Mouse (Mus musculus) adrenal gland, postnatal 10 days (tissue): ENCODE measurements around the gene Adra1b. TPM values are rescaled to one million over a fixed set of nuclear protein-coding genes. Genes with fewer than 3 reads are reported as not detected.

ENCODE experiments used
- DNase-seq: peaks from one replicate; pipeline ENCODE4 v3.0.0; 2021; ENCODE audit warnings: mixed read lengths
- long read RNA-seq, 2 experiments: library from polyadenylated mRNA; stranded (forward); transcript quantifications; one replicate each; pipeline ENCODE4 v2.0.0; 2021
- total RNA-seq, 2 experiments: library from RNA; stranded (reverse); gene quantifications; 2 replicates each; pipeline ENCODE4 v1.2.3; 2021

Adra1b gene
- total RNA-seq, result 1 to 10 TPM; 3.7 to 7.3 TPM
- long read RNA-seq, experiment 1, partial matches to known transcripts, result 0 of 4 reads
- long read RNA-seq, experiment 1, other reads (novel, unspliced or antisense), result 0 of 4 reads
- long read RNA-seq, experiment 2, partial matches to known transcripts, result 0 of 1 reads
- long read RNA-seq, experiment 2, other reads (novel, unspliced or antisense), result 0 of 1 reads

DNA sequence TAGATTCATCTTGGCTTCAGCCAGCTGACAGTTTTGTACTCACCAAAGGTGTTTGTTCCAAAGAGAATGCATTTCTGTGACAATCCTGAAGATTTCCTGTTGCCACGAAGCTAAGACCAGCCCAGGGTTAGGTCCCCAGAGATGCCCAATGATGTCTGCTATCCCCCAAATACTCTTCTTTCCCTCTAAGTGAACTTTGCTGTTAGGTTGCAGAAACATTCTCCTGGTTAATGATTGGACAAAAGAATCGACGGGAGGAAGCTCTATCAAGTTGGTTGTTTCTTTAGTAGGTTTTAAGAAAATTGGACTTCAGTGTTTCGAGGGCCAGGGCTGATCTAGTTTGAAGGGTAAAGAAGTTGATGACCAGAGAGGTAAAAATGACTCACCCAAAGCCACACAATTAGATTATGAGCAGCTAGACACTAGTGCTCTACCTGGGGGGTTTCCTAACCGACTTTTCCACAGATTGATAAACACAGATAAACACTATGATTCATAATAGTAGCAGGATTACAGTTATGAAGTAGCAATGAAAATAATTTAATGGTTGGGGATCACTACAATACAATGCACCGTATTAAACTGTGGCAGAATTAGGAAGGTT lies at the start of gene Adra1b:
Gene Adra1b (minus strand): TSS at position 160 of the 604 bp plus-strand sequence.
- no peak for DNase-seq

DNA sequence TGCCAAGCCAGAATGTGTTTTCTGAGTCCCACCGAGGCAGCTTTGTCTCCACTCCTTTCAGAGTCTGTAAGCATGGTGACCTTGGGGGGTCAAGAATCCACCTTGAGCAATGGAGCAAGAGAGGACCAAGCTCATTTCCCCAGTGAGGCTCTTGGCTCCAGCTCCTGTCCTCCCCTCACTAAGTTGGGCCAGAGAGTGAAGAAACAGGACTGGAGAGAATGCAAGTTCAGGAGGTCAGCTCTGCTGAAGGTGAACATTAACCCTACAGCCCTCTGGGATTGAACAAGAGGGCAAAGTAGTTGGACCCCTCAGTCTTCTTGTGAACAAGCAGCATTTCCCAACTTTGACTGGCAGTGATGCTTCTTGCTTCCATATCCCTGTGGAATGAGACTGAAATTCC lies 49.3 kb upstream of the Adra1b start:
- peak; percentile 43 for DNase-seq

DNA sequence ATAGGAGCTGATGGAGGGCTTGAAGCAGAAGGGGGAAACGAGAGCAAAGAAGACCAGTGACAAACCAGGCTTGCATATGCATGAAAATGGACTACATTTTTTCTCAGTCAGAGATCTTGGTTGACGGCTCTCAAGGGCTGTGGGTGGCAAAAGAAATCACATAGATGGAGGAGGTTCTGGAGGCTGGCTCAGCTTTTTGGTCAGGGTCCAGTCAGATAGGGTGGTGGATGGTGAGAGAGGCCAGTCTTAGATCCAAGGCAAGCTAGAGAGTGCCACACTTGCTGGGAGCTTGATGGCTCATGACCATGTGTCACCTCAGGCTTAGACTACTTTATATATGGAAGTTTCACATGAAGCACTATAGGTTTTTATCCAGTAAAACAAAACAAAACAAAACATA lies 42.8 kb upstream of the Adra1b start:
- no peak for DNase-seq

DNA sequence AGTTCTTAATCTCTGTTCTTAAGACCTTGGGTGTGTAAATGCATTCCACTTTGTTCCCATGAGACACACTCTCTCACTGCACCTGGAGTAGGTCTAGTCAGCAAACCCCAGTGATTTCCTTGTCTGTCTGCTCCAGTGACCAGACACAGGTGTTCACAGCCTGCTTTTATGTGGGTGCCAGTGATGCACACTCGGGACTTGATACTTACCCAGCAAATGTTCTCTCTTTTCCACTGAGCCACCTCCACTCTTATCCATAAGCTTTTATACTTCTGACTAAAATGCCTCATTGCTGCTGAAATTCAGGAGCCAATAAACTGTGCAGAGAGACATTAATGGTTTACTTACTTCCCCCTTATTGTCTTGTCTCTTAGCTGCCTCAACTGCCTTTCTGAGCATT lies 42.2 kb upstream of the Adra1b start:
- no peak for DNase-seq

DNA sequence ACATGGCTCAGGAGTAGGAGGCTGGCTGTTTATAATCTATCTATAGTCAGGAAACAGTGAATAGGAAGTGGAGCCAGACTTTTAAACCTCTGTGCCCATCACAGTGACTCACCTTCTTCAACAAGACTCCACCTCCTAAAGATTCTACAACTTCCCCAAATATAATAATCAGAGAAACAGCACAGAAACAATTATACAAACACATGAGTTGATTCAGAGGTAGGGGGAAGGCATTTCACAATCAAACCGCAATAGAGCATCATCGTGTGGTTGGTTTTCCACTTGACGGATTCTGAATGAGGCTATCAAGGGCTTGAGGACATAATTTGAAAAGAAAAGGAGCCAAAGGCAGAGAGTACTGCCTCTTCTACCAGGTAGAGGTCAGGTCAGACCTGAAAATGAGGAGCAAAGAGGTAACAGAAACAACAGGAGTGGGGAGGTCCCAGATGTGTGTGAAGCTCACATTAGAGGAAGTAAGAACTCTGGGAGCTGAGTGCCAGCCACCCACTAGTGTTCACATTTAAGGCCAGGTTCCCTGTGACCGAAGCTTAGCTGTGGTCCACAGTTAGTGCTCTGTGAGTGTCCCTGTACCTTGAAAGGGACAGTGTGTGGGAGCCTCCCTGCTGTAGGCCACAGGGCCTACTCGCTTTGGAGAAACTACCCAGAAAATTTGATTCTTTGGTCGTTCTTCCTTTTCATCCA lies 39.6 kb upstream of the Adra1b start:
- DNase-seq, result no peak

DNA sequence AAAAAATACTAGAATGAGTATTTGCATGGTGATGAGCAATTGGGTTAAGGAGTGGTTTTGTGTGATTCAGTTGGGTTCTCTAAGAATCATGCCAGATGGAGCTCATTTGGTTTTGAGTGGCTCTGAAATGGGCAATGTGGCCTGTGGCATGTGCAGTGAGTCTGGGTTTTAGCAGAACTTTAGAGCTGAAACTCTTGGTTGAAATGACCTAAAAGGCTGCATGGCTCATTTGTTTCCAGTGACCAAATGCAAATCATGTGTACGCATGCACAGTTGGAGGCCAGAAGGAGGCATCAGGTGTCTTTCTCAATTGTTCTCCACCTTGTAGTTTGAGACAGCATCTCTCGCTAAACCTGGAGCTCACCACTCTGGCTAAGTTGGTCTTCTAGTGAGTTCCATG lies 35.0 kb upstream of the Adra1b start:
- DNase-seq, result no peak

DNA sequence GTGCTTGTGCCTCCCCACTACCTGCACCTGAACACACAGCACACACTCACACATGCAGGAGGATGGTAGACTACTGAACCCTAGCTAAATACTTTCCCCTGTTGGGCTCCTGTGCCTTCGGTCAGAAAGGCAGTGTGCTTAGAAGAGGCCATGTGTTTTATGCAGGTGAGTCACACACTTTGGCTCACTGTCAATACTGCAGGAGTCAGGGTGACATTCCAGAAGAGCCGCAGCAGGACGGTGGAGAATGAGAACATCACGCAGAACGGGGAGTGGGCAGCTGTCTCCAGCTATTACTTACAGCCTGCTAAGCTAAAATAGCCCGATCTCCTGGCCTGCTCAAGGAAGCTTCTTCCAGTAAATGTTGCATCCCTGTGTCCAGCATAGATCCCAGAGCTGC lies 32.5 kb upstream of the Adra1b start:
- peak; percentile 41 for DNase-seq

DNA sequence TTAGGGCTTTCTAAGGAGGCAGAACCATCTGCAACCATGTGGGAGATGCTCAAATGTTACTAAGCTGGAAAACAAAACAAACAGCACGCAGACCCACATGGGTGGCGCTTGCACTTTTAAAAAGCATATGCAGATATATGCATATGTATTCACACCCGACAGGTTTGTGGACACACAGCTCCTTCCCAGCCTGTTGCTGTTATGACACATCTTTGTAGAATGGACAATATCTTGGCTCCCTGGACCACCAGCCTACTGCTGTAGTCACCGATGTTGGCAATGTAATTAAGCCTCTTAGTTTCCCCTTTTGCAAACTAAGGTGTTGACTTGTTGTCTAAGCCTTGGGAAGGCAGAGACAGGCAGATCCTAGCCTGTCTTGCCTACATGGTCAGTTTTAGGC lies 32.0 kb upstream of the Adra1b start:
- DNase-seq, result no peak

DNA sequence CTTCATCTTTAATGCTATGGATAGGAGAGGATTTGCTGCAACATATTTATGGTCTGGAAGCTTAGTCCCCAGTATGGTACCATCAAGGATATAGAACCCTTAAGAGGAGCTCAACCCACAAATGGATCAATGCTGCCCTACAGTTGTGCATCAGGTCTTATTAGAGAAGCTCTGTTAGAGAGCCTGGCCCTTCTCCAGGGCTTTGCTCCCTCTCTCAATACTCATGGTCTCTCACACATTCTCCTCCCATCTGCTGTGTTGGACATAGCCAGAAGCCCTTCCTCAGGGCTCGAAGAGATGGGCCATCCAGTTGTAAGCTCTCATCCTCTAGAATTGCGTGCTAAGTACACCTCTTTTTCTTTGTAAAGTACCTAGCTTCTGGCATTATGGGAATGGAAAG lies 29.2 kb upstream of the Adra1b start:
- no peak for DNase-seq

DNA sequence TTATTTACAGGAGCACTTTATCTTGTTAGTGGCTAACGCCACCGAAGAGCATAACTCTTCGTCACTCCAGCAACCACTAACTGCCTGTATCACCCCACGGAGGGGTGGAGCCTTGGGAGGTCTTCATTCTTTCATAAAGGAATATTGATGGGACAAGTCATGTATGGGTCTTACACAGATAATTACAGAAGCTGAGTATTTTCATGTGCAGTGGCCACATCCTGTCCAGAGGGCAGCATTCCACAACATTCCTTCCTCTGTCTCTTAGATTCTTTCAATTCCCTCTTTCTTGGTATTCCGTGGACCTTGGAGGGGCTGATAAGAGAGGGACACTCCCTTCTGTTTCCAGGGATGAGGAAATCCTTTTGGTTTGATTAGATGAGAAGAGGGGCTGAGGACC lies 28.7 kb upstream of the Adra1b start:
- DNase-seq, result no peak

DNA sequence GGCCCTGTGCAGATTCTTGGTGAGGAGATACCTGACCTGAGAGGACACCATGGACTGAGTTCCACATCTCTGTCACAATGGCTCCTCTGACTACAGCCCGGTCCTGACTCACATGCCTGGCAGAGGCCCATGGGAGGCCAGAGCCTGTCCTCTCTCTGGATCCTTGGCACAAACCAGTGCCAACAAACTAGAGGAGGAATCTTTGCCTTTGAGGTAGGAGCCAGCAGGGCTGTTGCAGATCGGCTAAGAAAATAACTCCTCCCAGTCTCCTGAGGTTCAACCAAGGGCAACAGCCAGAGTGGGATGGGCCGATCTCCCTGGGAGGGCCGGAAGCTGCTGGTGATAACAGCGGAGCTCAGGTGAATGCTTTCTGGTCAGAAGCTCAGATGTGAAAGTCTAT lies 28.2 kb upstream of the Adra1b start:
- DNase-seq, result peak; percentile 82

DNA sequence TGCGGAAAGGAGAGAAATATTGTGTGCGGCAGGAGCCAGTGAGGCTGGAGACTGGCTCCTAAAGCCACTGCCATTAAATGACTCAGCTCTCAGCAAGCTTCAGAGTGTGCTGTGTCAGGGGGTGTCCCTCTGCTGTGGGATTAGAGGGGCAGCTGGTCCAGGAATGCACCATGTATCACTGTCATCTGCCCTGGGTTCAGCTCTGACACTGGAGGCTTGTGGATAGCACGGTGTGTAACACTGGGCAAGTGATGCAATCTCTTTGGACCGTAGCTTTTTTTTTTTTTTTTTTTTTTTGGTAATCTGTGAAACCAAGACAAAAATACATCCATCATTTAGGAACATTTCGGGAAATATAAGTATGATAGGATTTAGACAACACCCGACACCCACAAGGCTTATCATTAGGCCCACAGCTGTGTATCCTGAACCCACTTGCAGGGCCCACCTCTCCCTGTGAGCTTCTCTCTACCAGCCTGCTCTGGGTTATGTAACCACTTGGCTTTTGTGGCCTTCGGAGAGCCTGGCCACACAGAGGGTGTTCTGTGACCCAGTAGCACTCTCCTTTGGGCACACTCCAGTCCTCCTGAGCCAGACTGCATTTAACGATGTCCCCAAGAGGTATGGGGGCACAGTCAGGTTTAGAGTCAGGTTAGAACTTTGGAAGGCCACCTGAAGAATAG lies 26.3 kb upstream of the Adra1b start:
- peak; percentile 36 for DNase-seq

DNA sequence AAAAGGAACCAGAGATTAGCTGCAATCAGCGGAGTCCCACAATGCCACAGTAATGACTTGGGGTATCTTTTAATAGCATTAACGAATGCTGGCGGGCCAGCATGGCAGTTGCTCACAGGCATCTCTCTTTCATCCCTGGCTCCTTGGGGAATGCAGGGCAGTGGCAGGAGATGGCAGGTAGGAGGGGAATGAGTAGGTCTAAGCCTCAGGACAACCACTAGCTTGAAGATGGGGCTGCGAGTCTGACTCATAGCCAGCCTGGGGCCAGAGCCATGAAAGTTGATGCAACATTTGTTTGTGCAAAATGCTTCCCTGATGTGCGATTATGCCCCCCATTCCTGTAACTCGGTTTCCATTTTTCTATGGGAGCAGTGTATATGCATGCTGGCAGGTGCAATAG lies 25.2 kb upstream of the Adra1b start:
- no peak for DNase-seq

DNA sequence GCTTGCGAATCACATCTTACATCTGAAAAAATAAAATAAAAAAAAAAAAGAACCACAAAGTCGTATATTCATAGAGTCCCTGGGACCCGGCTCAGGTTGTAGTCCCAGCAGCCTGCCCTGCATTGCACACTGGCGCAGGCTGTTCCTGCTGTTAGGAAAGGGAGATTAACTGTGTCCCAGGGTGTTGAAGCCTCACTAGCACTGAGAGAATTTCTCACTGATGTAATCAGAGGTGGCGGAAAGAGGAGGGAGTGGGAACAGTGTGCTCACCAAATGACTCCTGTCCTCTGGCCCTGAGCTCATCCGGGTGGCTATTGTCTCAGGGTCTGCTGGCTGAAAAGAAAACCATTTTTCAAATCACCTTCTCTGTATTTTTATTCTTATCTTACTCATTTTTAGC lies 24.6 kb upstream of the Adra1b start:
- no peak for DNase-seq

DNA sequence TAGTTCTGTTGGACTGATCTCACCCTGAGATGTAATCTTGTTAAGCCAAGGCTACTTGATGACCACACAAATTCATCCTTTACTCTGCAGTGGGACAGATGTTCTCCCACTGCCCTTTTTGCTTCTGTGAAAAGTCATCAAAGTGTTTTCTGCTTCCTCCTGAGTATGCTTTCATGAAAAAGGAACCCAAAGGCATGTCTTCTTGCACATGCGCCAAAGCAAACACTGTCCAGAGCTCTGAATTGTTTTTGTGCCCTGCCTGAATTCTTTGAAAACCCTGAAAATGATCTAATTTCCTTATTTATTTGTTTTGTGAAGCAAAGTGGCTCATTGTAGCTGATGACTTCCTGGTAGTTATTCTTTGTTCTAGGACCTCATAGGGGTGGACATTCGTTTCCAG lies 20.7 kb upstream of the Adra1b start:
- no peak for DNase-seq

DNA sequence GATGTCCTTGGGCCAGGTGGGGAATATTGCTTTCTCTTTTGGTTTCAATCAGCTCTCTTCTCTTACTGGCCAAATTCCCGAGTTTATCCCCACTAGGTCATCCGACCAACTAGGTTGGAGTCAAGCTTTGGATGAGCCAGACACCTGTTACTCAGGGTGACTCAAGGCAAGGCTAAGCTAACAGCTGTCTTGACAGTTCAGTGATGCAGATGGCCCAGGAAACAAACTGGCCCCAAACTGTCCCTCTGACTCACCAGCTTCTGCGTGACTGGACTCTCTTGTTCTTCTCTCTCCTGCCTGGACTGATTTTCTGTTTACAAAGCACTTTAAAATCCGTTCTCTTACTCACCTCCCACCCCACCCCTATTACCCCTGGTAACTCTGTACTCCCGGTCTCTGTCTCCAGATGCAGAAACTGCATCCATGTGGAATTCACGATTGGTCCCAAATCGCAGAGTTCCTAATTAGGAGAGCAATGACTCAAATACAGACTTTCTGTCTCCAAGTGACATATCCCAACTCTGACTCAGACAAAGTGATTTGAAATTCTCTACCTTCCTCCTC lies 18.6 kb upstream of the Adra1b start:
- DNase-seq, result peak; percentile 7

DNA sequence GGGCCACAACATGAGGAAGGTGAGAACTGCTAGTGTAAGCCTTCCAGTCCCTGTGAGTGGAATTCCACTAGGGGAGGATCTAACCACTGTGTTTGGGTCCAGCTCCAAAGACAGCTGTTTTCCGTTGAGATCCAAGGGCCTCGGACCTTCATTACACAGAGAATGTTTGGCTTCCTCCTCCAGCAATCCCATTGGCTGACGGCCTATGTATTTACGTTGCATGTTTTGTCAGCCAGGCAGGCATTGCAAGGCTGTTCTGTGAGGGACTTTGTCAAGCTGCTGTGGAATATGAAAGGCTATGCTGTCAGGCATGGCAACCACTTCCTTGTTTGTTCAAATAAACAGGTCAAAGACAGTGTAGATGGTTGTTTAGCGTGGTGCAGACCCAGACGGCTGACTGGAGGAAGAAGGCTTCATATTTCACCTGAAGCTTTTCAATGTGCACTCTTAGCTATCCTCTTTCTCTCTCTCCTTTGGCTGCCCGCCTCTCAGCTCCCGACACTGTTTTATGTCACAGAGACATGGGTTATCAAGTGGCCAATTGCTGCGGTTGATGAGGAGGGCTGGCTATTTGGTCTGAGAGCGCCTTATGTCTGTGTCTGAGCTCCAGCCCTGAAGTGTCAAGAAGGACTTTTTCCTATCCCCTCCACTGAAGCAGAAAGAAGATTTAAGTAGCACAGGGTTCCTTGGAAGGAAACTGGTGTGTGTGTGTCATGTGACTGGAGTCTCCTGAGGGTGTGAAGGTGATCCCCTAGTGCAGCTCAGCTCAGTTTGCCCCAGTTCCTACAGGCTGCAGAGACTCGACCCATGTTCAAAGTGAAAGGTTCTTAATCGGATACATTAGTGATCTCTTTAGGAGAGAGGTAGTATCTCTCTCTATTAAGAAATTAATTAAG lies 13.8 kb upstream of the Adra1b start:
- no peak for DNase-seq

DNA sequence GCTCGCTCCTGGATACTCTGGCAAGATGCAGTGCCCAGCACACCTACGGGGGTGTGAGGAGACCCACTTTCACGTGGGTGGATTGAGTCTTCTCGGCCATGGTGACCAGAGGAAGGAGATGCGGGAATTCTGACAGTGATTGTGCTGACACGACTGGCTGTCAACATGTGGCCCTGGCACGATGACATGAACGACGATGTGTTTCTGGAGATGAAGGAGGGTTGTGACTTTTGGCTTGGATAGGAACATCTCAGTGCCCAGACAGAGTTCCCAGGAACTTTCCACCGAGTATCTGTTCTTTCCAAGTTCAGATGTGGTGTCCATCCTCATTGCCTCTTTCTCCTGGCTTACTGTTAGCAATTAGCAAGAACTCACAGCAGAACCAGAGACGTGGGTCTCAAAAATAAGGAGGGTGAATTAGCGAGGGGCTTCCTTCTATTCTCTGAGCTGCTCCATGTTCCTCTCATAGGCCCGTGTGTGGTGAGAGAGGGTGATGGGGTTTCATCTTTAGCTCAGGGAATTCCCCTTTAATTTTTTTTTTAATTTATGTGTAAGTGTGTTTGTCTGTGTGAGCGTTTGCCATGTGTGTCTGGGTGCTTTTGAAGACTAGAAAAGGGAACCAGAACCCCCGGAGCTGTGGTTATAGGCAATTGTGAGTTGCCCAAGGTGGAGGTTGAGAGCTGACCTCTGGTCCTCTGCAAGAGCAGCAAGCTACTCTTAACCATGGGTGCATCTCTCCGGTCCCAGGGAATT lies 11.3 kb upstream of the Adra1b start:
- no peak for DNase-seq

DNA sequence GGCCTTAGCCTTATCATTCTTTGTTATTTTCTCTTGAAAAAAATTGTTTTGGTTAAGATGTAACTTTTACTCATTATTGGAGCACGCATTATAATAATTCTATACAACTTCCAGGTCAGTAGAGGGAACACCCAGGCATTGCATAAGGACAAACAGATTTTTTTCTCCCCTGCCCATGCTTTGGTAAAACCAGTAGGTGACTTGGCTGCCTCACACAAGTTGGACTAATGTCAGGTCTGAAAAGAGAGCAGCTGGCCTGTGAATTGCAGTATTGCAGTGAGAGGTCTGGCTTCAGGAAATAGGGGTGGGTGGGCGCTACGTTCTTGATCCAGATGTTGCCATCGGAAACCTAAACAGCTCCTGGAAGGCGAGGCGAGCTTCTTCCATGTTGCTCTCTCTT lies 10.6 kb upstream of the Adra1b start:
- no peak for DNase-seq

DNA sequence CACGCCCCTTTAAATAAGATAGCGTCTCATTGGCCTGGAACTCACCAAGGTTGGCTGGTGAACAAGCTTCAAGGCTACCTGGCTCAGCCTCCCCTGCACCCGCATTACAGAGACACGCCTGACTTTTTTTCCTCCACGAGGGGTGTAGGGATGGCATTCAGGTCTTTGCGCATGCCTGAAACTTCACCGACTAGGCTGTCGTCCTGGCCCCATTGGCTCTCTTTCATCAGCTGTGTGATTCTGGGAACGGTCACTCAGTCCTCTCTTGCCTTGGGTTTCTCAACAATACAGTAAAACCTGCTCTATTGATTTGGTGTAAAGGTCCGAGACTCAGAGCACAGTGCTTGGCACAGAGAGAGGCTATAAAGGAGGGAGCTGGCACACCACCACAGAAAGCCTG lies 2.3 kb upstream of the Adra1b start:
- DNase-seq, result no peak

DNA sequence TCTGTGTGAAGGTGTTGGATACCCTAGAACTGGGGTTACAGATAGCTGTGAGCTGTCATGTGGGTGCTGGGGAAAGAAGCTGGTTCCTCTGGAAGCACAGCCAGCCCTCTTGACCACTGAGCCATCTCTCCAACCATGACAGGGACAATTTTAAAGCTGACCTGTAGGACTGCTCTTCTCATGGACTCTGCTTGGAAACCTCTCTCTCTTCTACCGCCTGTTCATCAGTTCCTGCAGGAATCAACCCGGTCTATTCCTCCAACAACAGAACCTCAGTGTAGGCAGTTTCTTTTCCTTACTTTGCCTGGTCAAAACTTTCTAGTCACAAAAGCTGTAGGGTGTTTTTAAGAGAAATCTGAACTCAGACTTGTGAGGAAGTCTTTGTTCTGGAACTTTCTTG lies 1.3 kb downstream of the Adra1b start:
- no peak for DNase-seq
